Mouse (Mus musculus): ENCODE data around the gene Slx4ip. TPM values are rescaled to one million over a fixed set of nuclear protein-coding genes. Genes with fewer than 3 reads are reported as not detected.

The Slx4ip gene
- polyA plus RNA-seq, 1 experiment: 4.0 TPM

DNA sequence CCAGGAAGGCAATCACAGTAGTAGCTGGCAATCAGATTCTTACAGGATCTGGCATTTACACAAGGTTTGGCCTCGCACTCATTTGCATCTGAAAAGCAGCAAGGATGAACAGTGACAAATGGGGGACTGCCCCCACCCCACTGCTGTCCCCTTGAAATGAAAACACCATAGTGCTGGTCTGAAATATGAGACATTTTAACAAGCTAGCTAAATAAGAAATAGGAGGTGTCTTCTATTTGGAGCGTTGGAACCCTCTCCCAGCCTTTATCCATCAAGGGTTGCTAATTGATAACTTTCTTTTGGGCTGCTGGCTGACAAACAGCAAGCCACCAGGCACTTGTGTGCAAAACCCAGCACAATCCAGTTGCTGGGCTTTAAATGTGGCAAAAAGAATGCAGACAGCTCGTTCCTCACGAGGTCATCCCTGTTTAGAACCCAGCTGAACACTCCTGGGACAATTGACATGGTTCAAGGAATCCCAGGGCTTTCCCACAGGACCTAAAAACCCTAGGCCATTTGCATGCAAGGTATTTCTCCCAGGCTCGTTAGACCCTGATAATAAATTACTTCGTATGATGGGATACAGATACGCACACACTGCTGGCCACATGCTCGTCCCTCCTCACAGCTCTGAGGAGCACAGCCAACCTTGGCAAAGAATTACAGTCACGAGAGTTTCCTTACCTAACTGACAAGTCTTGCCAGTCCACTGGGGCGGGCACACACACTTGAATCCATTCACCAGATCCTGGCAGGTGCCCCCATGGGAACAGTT lies 201.7 kb downstream of the Slx4ip start:
- Histone ChIP-seq H3K4me1 (ENCODE audit: control insufficient read depth, insufficient read depth, low read length) (no peaks in the 10 kb centered on the region), H3K4me3 (ENCODE audit: insufficient read depth, low read length) (no peak overlapping the region), H3K27ac (ENCODE audit: insufficient read depth, low read length) (no peak overlapping the region)
- TF ChIP-seq POLR2A (IDR thresholded peaks at IDR 0.05; ENCODE audit: extremely low read depth, insufficient read depth, low read length) (no peak), CTCF (IDR thresholded peaks at IDR 0.05; ENCODE audit: extremely low read depth, insufficient read depth, low read length) (no peak)

GRCm38 (mm10) chr2:137093298-137093630 lies 202.2 kb downstream of the Slx4ip start:
- no peaks in the 10 kb centered on the region for H3K4me1 ChIP-seq (ENCODE audit: control insufficient read depth, insufficient read depth, low read length)
- TF ChIP-seq POLR2A (IDR thresholded peaks at IDR 0.05; ENCODE audit: extremely low read depth, insufficient read depth, low read length) (no peak), CTCF (IDR thresholded peaks at IDR 0.05; ENCODE audit: extremely low read depth, insufficient read depth, low read length) (no peak)
- H3K27ac ChIP-seq (ENCODE audit: insufficient read depth, low read length): no peak overlapping the region
- H3K4me3 ChIP-seq (ENCODE audit: insufficient read depth, low read length): no peak overlapping the region

DNA sequence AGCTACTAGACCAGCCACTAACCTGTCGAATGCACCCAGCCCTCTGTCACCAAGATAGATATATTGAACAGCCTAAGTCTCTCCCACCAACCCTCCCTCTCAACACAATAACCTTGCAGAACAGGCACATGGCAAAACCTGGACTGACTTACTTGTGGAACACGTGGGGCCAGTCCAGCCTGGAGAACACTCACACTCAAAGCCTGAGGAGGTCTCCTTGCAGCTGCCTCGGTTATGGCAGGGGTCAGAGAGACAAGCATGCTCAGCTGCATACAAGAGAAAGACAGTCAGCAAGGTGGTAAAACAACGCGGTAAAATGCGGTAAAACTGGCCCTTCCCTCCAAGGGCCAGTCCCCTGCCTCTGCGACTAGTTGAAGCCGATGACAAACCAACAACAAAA lies 203.3 kb downstream of the Slx4ip start:
- no peak for TF ChIP-seq POLR2A (IDR thresholded peaks at IDR 0.05; ENCODE audit: extremely low read depth, insufficient read depth, low read length)
- no peak for TF ChIP-seq CTCF (IDR thresholded peaks at IDR 0.05; ENCODE audit: extremely low read depth, insufficient read depth, low read length)
- H3K27ac ChIP-seq (ENCODE audit: insufficient read depth, low read length): no peak overlapping the region
- H3K4me3 ChIP-seq (ENCODE audit: insufficient read depth, low read length): no peak overlapping the region
- no peaks in the 10 kb centered on the region for H3K4me1 ChIP-seq (ENCODE audit: control insufficient read depth, insufficient read depth, low read length)

GRCm38 (mm10) chr2:137096981-137097460 lies 206.0 kb downstream of the Slx4ip start:
- TF ChIP-seq CTCF (IDR thresholded peaks at IDR 0.05; ENCODE audit: extremely low read depth, insufficient read depth, low read length) (no peak), POLR2A (IDR thresholded peaks at IDR 0.05; ENCODE audit: extremely low read depth, insufficient read depth, low read length) (no peak)
- H3K27ac ChIP-seq (ENCODE audit: insufficient read depth, low read length): no peak overlapping the region
- H3K4me1 ChIP-seq (ENCODE audit: control insufficient read depth, insufficient read depth, low read length): no peaks in the 10 kb centered on the region
- no peak overlapping the region for H3K4me3 ChIP-seq (ENCODE audit: insufficient read depth, low read length)

DNA sequence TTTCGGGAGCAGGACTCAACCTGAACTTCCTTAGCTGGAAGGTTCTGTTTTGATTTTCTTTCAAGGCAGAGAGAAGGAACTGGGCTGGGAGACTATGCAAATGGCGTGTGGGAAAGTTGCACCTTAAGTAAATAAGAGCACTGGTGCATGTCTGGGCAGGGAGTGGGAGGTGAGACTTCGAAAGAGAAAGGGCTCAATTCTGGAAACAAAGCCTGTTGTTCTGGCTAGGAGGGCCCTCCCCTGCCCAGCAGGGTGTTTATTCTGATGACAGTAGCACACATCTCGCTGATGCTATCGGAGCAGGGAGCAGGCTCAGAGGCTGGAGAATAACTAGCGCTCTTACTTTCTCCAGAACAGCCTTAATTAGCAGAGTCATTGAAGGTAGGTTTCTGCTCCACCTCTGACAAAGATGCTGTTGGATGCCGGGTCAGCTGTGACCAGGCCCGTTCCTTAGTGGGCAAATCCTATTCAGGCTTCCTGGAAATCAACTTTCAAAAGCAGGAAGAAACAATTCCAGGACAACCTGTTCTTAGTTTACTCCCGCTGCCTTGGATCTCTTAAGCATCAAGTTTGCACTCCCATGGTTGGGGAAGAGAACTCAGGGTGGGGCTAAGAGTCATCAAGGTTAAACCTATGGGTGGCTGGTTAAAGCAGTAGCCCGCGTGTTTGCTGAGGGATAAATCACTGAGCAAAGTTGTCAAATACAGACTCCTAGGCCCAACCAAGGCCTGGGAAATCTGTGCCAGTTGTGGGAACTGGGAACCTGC lies 207.4 kb downstream of the Slx4ip start:
- TF ChIP-seq CTCF (IDR thresholded peaks at IDR 0.05; ENCODE audit: extremely low read depth, insufficient read depth, low read length): no peak
- TF ChIP-seq POLR2A (IDR thresholded peaks at IDR 0.05; ENCODE audit: extremely low read depth, insufficient read depth, low read length): no peak
- Histone ChIP-seq H3K4me1 (ENCODE audit: control insufficient read depth, insufficient read depth, low read length) (no peaks in the 10 kb centered on the region), H3K27ac (ENCODE audit: insufficient read depth, low read length) (peak overlapping the region; percentile 19; the same call in 1 of the 2 replicates), H3K4me3 (ENCODE audit: insufficient read depth, low read length) (no peak overlapping the region)

DNA sequence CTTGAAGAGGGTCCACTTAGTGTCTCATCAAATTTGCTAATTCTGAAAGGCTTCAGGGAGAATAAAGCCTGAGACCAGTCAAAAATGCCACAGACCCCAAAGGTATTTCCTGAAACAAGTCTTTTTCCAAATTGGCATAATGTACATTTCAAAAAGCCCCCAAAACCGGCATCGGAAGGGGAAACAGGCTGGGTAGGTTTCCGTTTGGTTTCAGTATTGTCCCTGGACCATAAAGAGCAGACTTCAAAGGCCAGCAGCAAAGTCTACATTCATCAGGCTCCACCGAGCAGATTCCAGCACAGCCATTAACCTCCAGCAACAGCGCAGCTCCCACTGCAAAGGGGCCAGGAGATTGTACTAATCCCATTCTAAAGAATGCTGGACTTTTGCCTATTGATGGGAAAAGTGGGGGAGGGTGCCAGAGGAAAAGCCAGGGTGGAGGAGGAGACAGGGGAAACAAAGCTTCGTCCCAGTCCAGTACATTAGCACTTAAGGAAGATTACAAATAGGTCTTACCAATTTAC lies 208.3 kb downstream of the Slx4ip start:
- Histone ChIP-seq H3K27ac (ENCODE audit: insufficient read depth, low read length) (no peak overlapping the region), H3K4me1 (ENCODE audit: control insufficient read depth, insufficient read depth, low read length) (no peaks in the 10 kb centered on the region), H3K4me3 (ENCODE audit: insufficient read depth, low read length) (no peak overlapping the region)
- TF ChIP-seq CTCF (IDR thresholded peaks at IDR 0.05; ENCODE audit: extremely low read depth, insufficient read depth, low read length) (no peak), POLR2A (IDR thresholded peaks at IDR 0.05; ENCODE audit: extremely low read depth, insufficient read depth, low read length) (no peak)

- Histone ChIP-seq H3K4me1 (ENCODE audit: control insufficient read depth, insufficient read depth, low read length) (no peaks in the 10 kb centered on the region), H3K27ac (ENCODE audit: insufficient read depth, low read length) (no peak overlapping the region), H3K4me3 (ENCODE audit: insufficient read depth, low read length) (no peak overlapping the region)
- TF ChIP-seq POLR2A (IDR thresholded peaks at IDR 0.05; ENCODE audit: extremely low read depth, insufficient read depth, low read length): no peak
- TF ChIP-seq CTCF (IDR thresholded peaks at IDR 0.05; ENCODE audit: extremely low read depth, insufficient read depth, low read length): no peak
Observed at GRCm38 (mm10) chr2:137101074-137101473, 210.1 kb downstream of the Slx4ip start.

- Histone ChIP-seq H3K4me3 (ENCODE audit: insufficient read depth, low read length) (no peak overlapping the region), H3K27ac (ENCODE audit: insufficient read depth, low read length) (no peak overlapping the region), H3K4me1 (ENCODE audit: control insufficient read depth, insufficient read depth, low read length) (no peaks in the 10 kb centered on the region)
- TF ChIP-seq CTCF (IDR thresholded peaks at IDR 0.05; ENCODE audit: extremely low read depth, insufficient read depth, low read length) (no peak), POLR2A (IDR thresholded peaks at IDR 0.05; ENCODE audit: extremely low read depth, insufficient read depth, low read length) (no peak)
Observed at GRCm38 (mm10) chr2:137107203-137107602, 216.2 kb downstream of the Slx4ip start.

DNA sequence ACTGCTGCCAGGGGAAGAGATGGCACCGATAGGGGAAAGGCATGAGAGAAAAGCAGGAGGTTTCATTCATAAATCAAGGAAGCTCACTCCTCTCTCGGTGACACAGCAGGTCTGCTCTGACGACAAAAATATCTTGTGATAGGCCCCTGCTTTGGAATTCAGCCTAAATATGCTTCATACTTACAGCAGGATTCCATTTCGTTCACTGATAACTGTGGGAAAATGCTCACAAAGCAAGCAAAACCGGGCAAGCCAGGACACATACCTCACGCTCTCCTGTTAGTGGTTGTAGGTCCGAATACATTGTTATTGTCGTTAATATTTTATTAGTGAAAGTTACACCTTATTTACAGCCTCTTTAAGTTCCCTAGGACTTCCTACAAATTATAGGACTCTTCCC lies 216.9 kb downstream of the Slx4ip start:
- no peak overlapping the region for H3K27ac ChIP-seq (ENCODE audit: insufficient read depth, low read length)

More for the DNA sequence above, 216.9 kb downstream of the Slx4ip start:
- Histone ChIP-seq H3K4me3 (ENCODE audit: insufficient read depth, low read length) (no peak overlapping the region), H3K4me1 (ENCODE audit: control insufficient read depth, insufficient read depth, low read length) (no peaks in the 10 kb centered on the region)
- TF ChIP-seq CTCF (IDR thresholded peaks at IDR 0.05; ENCODE audit: extremely low read depth, insufficient read depth, low read length): no peak
- no peak for TF ChIP-seq POLR2A (IDR thresholded peaks at IDR 0.05; ENCODE audit: extremely low read depth, insufficient read depth, low read length)

Measured in cortical plate, adult 2 months (tissue).